Mouse (Mus musculus) layer of hippocampus, adult 9-10 months (tissue): ENCODE measurements around the gene Arhgap27.

Experiments
- DNase-seq: peaks from one replicate; pipeline ENCODE4 v3.0.0; 2022; ENCODE audit warnings: low spot score

Gene Arhgap27

GRCm38 (mm10) chr11:103356032-103356571, 7.4 kb downstream of the Arhgap27 start:
- no peak for DNase-seq

- no peak for DNase-seq
These were observed 8.2 kb downstream of the Arhgap27 start for GRCm38 (mm10) chr11:103355251-103355650.

DNA sequence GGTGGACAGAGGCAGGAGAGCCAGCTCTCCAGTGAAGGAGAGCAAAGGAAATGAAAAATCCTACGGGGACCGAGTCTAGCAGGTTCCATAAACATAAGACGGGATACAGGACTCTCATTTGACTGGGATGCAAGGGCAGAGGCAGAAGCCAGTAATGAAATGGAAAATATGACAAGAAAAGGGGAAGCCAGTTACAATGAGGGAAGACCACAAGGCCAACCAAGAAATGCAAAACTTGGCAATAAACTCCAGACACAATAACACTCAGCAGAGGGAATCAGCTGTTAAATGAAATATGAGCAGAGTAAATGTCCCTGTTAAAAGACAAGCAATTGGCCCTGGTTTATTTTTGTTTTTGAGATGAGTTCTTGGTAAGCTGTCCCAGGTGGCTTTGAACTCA, 9.5 kb downstream of the Arhgap27 start:
- no peak for DNase-seq

DNA sequence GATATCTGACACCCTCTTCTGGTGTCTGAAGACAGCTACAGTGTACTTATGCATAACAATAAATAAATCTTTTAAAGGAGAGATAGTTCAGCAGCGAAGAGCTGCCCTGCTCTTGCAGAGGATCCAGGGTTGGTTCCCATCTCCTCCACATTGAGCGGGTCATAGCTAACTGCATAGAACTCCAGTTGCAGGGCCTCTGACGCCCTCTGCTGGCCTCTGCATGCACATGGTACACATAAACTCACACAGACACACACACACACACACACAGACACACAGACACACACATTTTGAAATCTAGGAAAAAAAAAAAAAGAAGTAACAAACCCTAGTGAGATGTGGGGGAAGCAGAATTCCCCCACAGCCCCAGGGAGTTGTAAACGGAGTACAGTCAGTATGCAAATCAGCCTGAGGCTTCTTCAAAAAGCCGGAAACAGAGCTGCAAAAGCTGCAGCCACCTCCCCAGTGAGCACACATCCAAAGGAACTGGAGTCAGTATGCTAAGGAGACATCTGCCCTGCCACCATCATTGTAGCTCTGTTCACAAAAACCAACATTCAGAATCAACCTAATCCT, 11.2 kb downstream of the Arhgap27 start:
- DNase-seq: no peak

- no peak for DNase-seq
These were observed 12.7 kb downstream of the Arhgap27 start for GRCm38 (mm10) chr11:103350711-103351315.

DNA sequence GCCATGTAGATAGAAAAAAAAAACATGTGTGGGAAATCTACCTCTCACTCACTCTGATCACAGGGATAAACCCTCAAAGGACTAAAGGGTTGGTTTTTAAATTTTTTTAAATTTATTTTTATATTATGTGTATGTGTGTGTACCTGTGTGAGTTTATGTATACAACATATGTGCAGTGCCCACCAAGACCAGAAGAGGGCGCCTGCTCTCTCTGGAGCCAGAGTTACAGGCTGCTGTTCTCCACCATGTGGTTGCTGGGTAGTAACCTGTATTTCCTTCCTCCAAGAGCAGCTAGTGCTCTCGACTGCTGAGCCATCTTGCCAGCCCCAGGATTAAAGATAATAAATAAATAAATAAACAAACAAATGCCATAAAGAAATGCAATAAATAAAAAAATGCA, 13.8 kb downstream of the Arhgap27 start:
- no peak for DNase-seq

GRCm38 (mm10) chr11:103346657-103347056, 16.8 kb downstream of the Arhgap27 start:
- no peak for DNase-seq

- no peak for DNase-seq
These were observed 17.3 kb downstream of the Arhgap27 start for GRCm38 (mm10) chr11:103346236-103346635.

GRCm38 (mm10) chr11:103345408-103346091, 17.9 kb downstream of the Arhgap27 start:
- no peak for DNase-seq

GRCm38 (mm10) chr11:103344494-103345332, 18.8 kb downstream of the Arhgap27 start:
- no peak for DNase-seq

- no peak for DNase-seq
These were observed 19.6 kb downstream of the Arhgap27 start for GRCm38 (mm10) chr11:103343881-103344280.

DNA sequence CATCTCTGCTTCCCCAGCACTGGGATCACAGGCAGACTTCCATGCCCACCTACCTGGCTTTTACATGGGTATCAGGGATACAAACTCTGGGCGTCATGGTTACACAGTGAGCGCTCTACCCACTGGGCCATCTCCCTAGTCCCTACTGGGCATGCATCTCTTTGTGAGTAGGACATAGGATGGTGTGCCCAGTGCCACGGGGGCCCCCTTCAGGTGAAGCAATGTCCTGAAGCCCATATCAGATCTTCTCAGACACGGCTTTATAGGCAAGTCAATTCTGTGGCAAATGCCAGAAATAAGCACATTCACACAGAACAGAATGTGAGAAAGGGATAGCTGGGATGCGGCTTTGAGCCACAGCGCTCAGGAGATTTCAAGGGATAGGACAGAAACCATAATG, 20.4 kb downstream of the Arhgap27 start:
- no peak for DNase-seq

- DNase-seq: no peak
These were observed 22.8 kb downstream of the Arhgap27 start for GRCm38 (mm10) chr11:103340677-103341076.

DNA sequence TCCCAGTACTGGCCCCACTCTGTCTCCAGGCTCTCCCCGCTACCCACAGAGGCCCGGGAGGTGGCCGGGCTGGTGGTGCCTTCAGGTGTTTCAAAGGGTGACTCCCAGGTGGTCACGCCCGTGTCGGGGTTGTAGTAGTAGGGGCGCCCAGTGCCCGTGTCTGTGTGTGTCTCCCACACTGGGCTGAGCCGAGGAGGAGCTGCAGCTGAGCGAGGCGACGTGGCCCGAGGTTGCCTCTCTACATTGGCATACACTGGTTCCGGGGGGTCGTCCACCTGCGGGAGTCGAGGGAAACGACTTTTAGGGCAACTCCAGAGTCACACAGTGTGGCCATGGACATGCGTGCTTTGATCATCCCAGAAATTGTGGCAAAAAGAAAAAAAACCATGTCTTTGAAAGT, 23.4 kb downstream of the Arhgap27 start:
- no peak for DNase-seq

- DNase-seq: no peak
These were observed 23.9 kb downstream of the Arhgap27 start for GRCm38 (mm10) chr11:103339414-103340119.

DNA sequence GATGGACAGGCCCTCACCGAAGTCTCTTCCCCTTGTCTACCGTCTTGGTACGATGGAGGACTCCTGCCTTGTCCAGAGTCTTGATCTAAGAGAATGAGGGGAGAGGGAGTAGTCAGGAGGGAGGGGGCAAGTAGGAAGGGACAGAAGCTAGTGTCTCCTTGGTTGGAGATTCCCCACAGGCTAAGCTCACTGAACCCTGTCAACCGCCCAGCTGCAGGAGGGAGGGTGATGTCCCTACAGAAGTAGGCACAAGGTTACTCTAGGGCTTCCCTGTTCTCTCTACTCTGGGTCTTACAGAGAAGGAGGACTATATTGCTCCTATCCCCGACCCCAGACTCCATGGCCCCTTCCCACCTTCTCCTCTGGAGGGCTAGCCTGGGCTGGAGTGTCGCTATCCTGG, 24.8 kb downstream of the Arhgap27 start:
- no peak for DNase-seq

DNA sequence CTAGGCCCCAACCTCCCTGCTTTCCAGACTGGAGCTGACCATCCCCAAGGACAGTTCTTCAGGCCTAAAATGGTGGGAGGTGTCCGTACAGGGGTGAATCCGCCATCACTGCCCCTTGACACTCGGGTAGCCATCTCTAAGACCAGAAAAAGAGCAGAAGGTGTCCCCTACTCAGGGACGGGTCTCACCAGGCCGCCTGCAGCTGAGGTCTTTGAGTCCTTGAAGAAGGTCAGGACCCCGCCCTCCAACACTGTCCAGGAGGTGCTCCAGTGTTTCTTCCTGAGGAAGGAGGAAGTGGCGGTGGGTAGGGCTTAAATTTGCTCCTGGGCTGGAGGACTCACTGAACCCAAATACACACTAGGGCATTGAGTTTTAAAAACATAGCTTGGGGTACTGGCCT, 25.4 kb downstream of the Arhgap27 start:
- DNase-seq: no peak

DNA sequence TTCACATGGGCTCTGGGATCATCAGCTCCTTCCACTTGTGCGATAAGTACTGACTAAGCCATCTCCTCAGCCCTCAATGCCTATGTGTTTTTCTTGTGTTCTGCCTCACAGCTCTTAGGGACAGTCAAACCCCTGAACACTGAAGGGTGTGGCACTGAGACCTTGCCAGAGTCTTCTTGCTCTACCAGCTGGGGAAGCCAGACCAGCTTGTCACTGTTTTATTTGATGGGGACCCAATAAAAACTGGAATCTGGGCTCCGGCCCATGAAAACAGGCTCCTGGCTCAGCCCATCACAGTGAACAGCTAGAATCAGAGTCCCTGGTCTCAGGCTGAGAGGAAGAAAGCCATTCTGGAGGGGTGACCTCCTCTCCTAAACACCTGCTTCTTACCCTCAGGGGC, 26.3 kb downstream of the Arhgap27 start:
- DNase-seq: no peak

DNA sequence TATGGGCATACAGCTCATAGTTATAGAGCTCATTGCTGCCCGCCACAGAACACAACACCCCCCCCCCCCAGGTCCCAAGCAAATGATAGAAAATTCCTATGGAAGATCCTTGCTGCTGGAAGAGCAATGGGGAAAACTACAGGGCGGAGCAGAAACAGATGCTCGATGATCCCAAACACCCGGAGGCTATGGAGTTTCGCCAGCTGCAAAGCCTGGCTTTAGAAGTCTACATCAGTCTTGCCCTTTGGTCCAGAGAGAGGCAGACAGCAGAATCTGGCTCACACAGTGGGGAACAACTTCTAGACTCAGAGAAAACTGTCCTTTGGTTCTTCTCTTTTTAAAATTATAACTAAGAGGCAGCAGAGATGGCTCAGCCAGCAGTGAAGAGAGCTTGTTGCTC, 27.9 kb downstream of the Arhgap27 start:
- no peak for DNase-seq

- DNase-seq: no peak
These were observed 28.6 kb downstream of the Arhgap27 start for GRCm38 (mm10) chr11:103334925-103335324.

GRCm38 (mm10) chr11:103333719-103334398, 29.6 kb downstream of the Arhgap27 start:
- DNase-seq: no peak
